Mouse (Mus musculus) kidney, adult 2 months (tissue): ENCODE results near the gene C2cd3. TPM values are rescaled to one million over a fixed set of nuclear protein-coding genes. Genes with fewer than 3 reads are reported as not detected.

Experiments
- DNase-seq: peaks from one replicate; pipeline ENCODE4 v3.0.0; 2021
- H3K27ac ChIP-seq: fragments of 200-500 bp; 2 replicates; pipeline ENCODE4 v1.5.1; 2012; ENCODE audit warnings: low read depth, low read length, control low read depth, inconsistent platforms; ENCODE audit not compliant: insufficient read depth
- H3K27me3 ChIP-seq: fragments of 200-500 bp; replicated peaks from 2 replicates; pipeline ENCODE4 v1.6.1; 2012; ENCODE audit warnings: mild to moderate bottlenecking, moderate library complexity, low read length, inconsistent platforms; ENCODE audit not compliant: control insufficient read depth, insufficient read depth
- H3K36me3 ChIP-seq: fragments of 200-500 bp; 2 replicates; pipeline ENCODE4 v1.6.1; 2012; ENCODE audit warnings: mild to moderate bottlenecking, moderate library complexity, low read length, inconsistent platforms; ENCODE audit not compliant: control insufficient read depth, insufficient read depth
- H3K4me1 ChIP-seq: fragments of 200-500 bp; 2 replicates; pipeline ENCODE4 v1.6.1; 2011; ENCODE audit warnings: low read length; ENCODE audit not compliant: control insufficient read depth, insufficient read depth
- H3K4me3 ChIP-seq: fragments of 200-500 bp; 2 replicates; pipeline ENCODE4 v1.5.1; 2011; ENCODE audit warnings: mild to moderate bottlenecking, low read depth, low read length, control low read depth; ENCODE audit not compliant: insufficient read depth
- CTCF ChIP-seq: fragments of 200-500 bp; conservative IDR thresholded peaks from 2 replicates; pipeline ENCODE4 v1.5.1; 2011; ENCODE audit warnings: low read depth, mild to moderate bottlenecking, control low read depth, low read length, moderate library complexity, mixed read lengths; ENCODE audit not compliant: insufficient read depth, insufficient read length
- POLR2A ChIP-seq: fragments of 200-500 bp; IDR thresholded peaks from one replicate; pipeline ENCODE4 v1.6.1; 2011; ENCODE audit warnings: low read depth, low read length, control low read depth
- WGBS: fragments of 180-500 bp; shearing (Covaris S2); methylation state at CpG from one replicate; pipeline ENCODE4 v1.1.7; 2018; 5-methylcytosine and 5-hydroxymethylcytosine counted together
- polyA plus RNA-seq: library from polyadenylated mRNA; depleted of rRNA; stranded (reverse); fragments of >200 nt; gene quantifications from 2 replicates; pipeline ENCODE4 v1.2.3, GENCODE M21; 2012

C2cd3 gene
- polyA plus RNA-seq, 1 experiment: 16.8 TPM

DNA sequence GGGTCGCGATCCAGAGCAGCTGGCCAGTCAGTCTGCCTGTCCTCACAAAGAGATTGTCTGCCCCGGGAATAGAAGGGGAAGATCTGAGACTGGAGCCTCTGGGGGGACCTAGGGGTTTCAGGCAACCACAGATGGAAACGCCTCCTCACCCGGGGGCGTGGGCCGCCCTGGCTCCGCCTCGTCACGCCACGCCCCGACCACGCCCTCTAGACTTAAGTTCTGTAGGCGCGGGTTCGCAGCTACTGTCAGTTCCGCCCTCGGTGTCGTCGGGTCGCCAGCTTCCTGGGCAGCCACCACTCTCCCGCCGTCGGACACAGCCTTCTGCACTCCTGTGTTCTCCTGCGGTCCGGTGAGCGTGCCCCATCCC lies 121.1 kb downstream of the C2cd3 start, which contains the start of gene Ucp2:
TSS of gene Ucp2 (plus strand) at position 221 of the 367 bp plus-strand sequence.
- WGBS: 1% methylated on average over 27 of the region's 27 CpGs
- H3K27ac ChIP-seq: peak within 1 kb of the TSS; percentile 59
- H3K4me1 ChIP-seq: no peaks in the 10 kb centered on the region; the same call in 1 of the 2 replicates
- peak; percentile 87 for DNase-seq
- H3K4me3 ChIP-seq: peak within 1 kb of the TSS; percentile 57
- peak; percentile 81 for TF ChIP-seq POLR2A
- no peak for TF ChIP-seq CTCF
- no peaks in the 10 kb centered on the region for H3K36me3 ChIP-seq
- no peaks in the 10 kb centered on the region for H3K27me3 ChIP-seq

DNA sequence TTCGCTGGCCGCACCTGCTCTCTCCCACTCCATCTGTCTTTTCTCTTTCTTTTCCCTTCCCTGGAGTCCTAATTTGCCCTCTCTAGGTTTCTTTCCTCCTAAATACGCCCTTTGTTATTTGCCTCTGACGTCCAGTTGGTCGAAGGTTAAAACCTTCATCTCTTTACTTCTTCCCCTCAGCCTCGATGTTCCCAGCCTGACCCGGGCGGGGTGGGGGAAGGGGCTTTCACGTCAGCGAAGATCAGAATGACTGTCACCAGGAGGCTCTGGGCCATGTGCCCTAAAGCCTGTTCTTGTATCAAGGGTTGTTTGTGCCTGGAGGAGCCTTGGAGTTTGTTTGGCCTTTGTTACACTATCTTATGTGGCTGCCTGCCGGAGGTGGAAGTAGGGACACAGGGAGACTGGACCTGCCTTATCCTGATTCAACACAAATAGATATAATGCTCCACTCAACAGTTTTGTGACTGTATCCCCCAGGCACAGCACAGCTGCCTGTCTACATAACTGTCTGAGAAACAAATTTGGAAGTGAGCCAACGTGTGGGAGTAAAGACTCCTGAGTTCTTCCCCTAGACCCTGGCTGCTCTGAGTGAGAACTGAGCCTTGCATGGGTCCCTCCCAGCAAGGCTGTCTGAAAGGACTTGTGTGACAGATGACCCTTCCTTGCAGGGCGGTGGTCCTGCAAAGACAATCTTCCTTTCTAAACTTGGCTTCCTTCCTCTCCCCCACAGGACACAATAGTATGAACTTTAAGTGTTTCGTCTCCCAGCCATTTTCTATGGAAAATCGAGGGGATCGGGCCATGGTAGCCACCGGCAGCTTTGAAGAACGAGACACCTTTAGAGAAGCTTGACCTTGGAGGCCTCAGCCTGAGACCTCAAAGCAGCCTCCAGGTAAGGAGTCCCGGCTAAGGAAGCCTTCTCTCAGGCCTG lies 121.7 kb downstream of the C2cd3 start:
- TF ChIP-seq POLR2A: no peak
- TF ChIP-seq CTCF: no peak
- Histone ChIP-seq H3K4me3 (peak overlapping the region; percentile 57), H3K4me1 (no peaks in the 10 kb centered on the region; the same call in 1 of the 2 replicates), H3K27ac (peak overlapping the region; percentile 59), H3K27me3 (no peaks in the 10 kb centered on the region), H3K36me3 (no peaks in the 10 kb centered on the region)
- DNase-seq: peak; percentile 36
- WGBS: 20% methylated on average over 19 of the region's 19 CpGs

DNA sequence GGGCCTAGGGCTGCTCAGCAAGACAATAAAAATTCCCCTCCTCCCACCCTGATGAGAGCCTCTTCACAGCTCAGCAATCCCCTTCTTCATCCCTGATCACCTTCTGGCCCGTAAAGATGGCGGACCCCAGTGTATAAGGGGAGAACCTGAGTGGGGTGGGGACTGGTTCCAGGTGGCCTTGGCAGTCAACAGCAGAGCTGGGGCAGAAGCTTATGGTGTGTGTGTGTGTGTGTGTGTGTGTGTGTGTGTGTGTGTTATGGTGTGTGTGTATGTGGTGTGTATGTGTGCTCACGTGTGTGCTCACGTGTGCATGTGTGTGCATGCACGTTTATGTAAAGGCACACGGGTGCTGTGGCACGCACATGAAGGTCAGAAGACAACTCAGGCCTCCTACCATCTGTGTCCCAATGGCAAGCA lies 122.4 kb downstream of the C2cd3 start:
- no peaks in the 10 kb centered on the region; the same call in 1 of the 2 replicates for H3K4me1 ChIP-seq
- peak overlapping the region; percentile 57 for H3K4me3 ChIP-seq
- no peaks in the 10 kb centered on the region for H3K27me3 ChIP-seq
- no peak for DNase-seq
- TF ChIP-seq CTCF (no peak), POLR2A (no peak)
- H3K27ac ChIP-seq: peak overlapping the region; percentile 59
- 69% methylated on average over 7 of the region's 7 CpGs for WGBS
- H3K36me3 ChIP-seq: no peaks in the 10 kb centered on the region

GRCm38 (mm10) chr7:100495042-100495441 lies 123.0 kb downstream of the C2cd3 start:
- Histone ChIP-seq H3K4me3 (peak overlapping the region; percentile 29), H3K27ac (peak overlapping the region; percentile 58), H3K36me3 (no peaks in the 10 kb centered on the region), H3K27me3 (no peaks in the 10 kb centered on the region), H3K4me1 (no peaks in the 10 kb centered on the region; the same call in 1 of the 2 replicates)
- 34% methylated on average over 8 of the region's 8 CpGs for WGBS
- peak; percentile 47 for DNase-seq
- TF ChIP-seq POLR2A (no peak), CTCF (no peak)

DNA sequence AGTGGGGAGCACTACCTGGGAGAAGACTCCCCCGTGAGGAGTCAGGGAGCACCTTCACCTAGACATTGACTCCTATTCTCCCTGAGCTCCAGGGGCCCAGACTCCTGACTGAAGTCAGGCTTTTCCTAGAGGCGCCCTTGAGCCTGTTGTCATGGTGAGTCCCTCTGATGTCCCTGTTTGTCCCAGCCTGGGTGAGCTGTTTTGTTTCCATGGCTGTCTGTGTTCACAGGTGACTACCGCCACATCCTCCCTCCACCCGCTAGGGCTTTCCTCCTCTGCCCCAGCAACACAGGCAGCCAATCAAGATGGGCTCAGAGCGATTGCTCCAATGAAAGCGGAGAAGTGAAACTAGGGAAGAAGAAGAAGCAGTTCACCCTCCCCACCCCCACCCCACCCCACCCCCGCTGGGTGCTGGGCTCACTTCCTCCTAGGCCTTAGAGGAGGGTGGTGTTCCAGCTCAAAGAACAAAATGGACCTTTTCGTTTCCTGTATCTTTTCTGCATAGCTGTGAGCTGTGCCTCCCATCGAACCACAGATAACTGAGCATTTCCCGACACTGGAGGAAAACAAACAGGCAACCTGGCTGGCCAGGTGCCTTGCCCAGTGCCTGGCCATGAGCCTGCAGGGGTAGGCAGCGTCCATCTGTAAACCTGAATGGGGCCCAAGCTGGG lies 123.7 kb downstream of the C2cd3 start:
- DNase-seq: peak; percentile 73
- H3K4me3 ChIP-seq: peak overlapping the region; percentile 29
- H3K27ac ChIP-seq: peak overlapping the region; percentile 62
- TF ChIP-seq CTCF: 0 out of 2 replicates have a peak, but pooled peaks have one; percentile 0
- TF ChIP-seq POLR2A: no peak
- H3K27me3 ChIP-seq: no peaks in the 10 kb centered on the region
- no peaks in the 10 kb centered on the region; the same call in 1 of the 2 replicates for H3K4me1 ChIP-seq
- H3K36me3 ChIP-seq: no peaks in the 10 kb centered on the region
- WGBS: 35% methylated on average over 11 of the region's 11 CpGs

GRCm38 (mm10) chr7:100496371-100496770 lies 124.3 kb downstream of the C2cd3 start:
- H3K4me3 ChIP-seq: peak overlapping the region; percentile 17; the same call in 1 of the 2 replicates
- no peaks in the 10 kb centered on the region for H3K36me3 ChIP-seq
- DNase-seq: no peak
- peak overlapping the region; percentile 62 for H3K27ac ChIP-seq
- H3K27me3 ChIP-seq: no peaks in the 10 kb centered on the region
- no peaks in the 10 kb centered on the region; the same call in 1 of the 2 replicates for H3K4me1 ChIP-seq
- WGBS: 65% methylated on average over 6 of the region's 6 CpGs
- no peak for TF ChIP-seq CTCF
- TF ChIP-seq POLR2A: no peak
